Mouse (Mus musculus) lung, adult 2 months (tissue): ENCODE measurements around the gene Wfikkn1.

Experiments used
- CTCF ChIP-seq: fragments of 200-500 bp; IDR thresholded peaks from 2 replicates; pipeline ENCODE4 v1.5.1; 2011; ENCODE audit warnings: mild to moderate bottlenecking, low read length, control low read depth; ENCODE audit not compliant: insufficient read depth
- POLR2A ChIP-seq: fragments of 200-500 bp; IDR thresholded peaks from 2 replicates; pipeline ENCODE4 v1.6.1; 2011; ENCODE audit warnings: low read depth, mild to moderate bottlenecking, control low read depth, low read length, borderline replicate concordance; ENCODE audit errors: extremely low read depth

GRCm38 (mm10) chr17:25883268-25883667 lies 2.6 kb upstream of the Wfikkn1 start:
- TF ChIP-seq POLR2A: no peak
- TF ChIP-seq CTCF: no peak
